Mouse (Mus musculus): ENCODE results near the gene Naa38. TPM values are rescaled to one million over a fixed set of nuclear protein-coding genes. Genes with fewer than 3 reads are reported as not detected.
A peak's percentile ranks its signal among the peaks of the same experiment; 100 is the strongest.

Gene Naa38
- polyA plus RNA-seq, 1 experiment from 2014 or later, result 164 TPM

- Histone ChIP-seq H3K9ac (ENCODE audit: low read depth, low read length) (peak overlapping the region; percentile 60), H3K4me3 (ENCODE audit: low read depth, low read length) (peak overlapping the region; percentile 47), H3K27ac (ENCODE audit: low read depth, low read length) (peak overlapping the region; percentile 93), H3K4me1 (replicated peaks; ENCODE audit: control insufficient read depth, insufficient read depth, low read length) (peaks cover 16% of the 10 kb centered on the region), H3K9me3 (ENCODE audit: control insufficient read depth) (no peaks in the 10 kb centered on the region), H3K27me3 (replicated peaks; ENCODE audit: control insufficient read depth, insufficient read depth, low read length) (peaks cover 2% of the 10 kb centered on the region; the same call in 1 of the 2 replicates), H3K4me2 (replicated peaks; ENCODE audit: low read depth) (peak overlapping the region; percentile 86), H3K36me3 (ENCODE audit: control insufficient read depth, insufficient read depth) (no peaks in the 10 kb centered on the region; the same call in 1 of the 2 replicates)
- no peak for ATAC-seq
- WGBS, result 2% methylated on average over 15 of the region's 25 CpGs
- no peak for TF ChIP-seq CTCF (IDR thresholded peaks at IDR 0.05; ENCODE audit: low read depth)
Observed at GRCm38 (mm10) chr11:69415668-69416451, 20.6 kb downstream of the Naa38 start.

- Histone ChIP-seq H3K4me3 (ENCODE audit: low read depth, low read length) (peak overlapping the region; percentile 47), H3K4me2 (replicated peaks; ENCODE audit: low read depth) (peak overlapping the region; percentile 86), H3K9me3 (ENCODE audit: control insufficient read depth) (no peaks in the 10 kb centered on the region), H3K36me3 (ENCODE audit: control insufficient read depth, insufficient read depth) (no peaks in the 10 kb centered on the region; the same call in 1 of the 2 replicates), H3K9ac (ENCODE audit: low read depth, low read length) (peak overlapping the region; percentile 60; the same call in 1 of the 2 replicates), H3K27ac (ENCODE audit: low read depth, low read length) (peak overlapping the region; percentile 93), H3K27me3 (replicated peaks; ENCODE audit: control insufficient read depth, insufficient read depth, low read length) (peaks cover 8% of the 10 kb centered on the region; the same call in 1 of the 2 replicates), H3K4me1 (replicated peaks; ENCODE audit: control insufficient read depth, insufficient read depth, low read length) (peaks cover 16% of the 10 kb centered on the region)
- TF ChIP-seq CTCF (IDR thresholded peaks at IDR 0.05; ENCODE audit: low read depth), result no peak
- WGBS, result 4% methylated on average over 4 of the region's 4 CpGs
- ATAC-seq, result no peak
Observed at GRCm38 (mm10) chr11:69416509-69416908, 21.2 kb downstream of the Naa38 start.

- peak overlapping the region; percentile 47 for H3K4me3 ChIP-seq (ENCODE audit: low read depth, low read length)
- H3K36me3 ChIP-seq (ENCODE audit: control insufficient read depth, insufficient read depth), result no peaks in the 10 kb centered on the region; the same call in 1 of the 2 replicates
- TF ChIP-seq CTCF (IDR thresholded peaks at IDR 0.05; ENCODE audit: low read depth), result no peak
- peak overlapping the region; percentile 47 for H3K9ac ChIP-seq (ENCODE audit: low read depth, low read length)
- peak overlapping the region; percentile 95 for H3K27ac ChIP-seq (ENCODE audit: low read depth, low read length)
- peaks cover 16% of the 10 kb centered on the region for H3K4me1 ChIP-seq (replicated peaks; ENCODE audit: control insufficient read depth, insufficient read depth, low read length)
- no peak for ATAC-seq
- H3K27me3 ChIP-seq (replicated peaks; ENCODE audit: control insufficient read depth, insufficient read depth, low read length), result peaks cover 9% of the 10 kb centered on the region; the same call in 1 of the 2 replicates
- 5% methylated on average over 8 of the region's 8 CpGs for WGBS
- peak overlapping the region; percentile 86 for H3K4me2 ChIP-seq (replicated peaks; ENCODE audit: low read depth)
- H3K9me3 ChIP-seq (ENCODE audit: control insufficient read depth), result no peaks in the 10 kb centered on the region
Observed at GRCm38 (mm10) chr11:69416921-69417448, 21.7 kb downstream of the Naa38 start.

GRCm38 (mm10) chr11:69417449-69418384, 22.4 kb downstream of the Naa38 start:
- Histone ChIP-seq H3K4me2 (replicated peaks; ENCODE audit: low read depth) (peak overlapping the region; percentile 86), H3K27me3 (replicated peaks; ENCODE audit: control insufficient read depth, insufficient read depth, low read length) (peaks cover 9% of the 10 kb centered on the region; the same call in 1 of the 2 replicates), H3K9ac (ENCODE audit: low read depth, low read length) (peak overlapping the region; percentile 47), H3K9me3 (ENCODE audit: control insufficient read depth) (no peaks in the 10 kb centered on the region), H3K36me3 (ENCODE audit: control insufficient read depth, insufficient read depth) (no peaks in the 10 kb centered on the region; the same call in 1 of the 2 replicates), H3K27ac (ENCODE audit: low read depth, low read length) (peak overlapping the region; percentile 95), H3K4me1 (replicated peaks; ENCODE audit: control insufficient read depth, insufficient read depth, low read length) (peaks cover 16% of the 10 kb centered on the region), H3K4me3 (ENCODE audit: low read depth, low read length) (peak overlapping the region; percentile 47)
- WGBS, result under 1% methylated on average over 39 of the region's 39 CpGs
- ATAC-seq, result peak; percentile 72
- TF ChIP-seq CTCF (IDR thresholded peaks at IDR 0.05; ENCODE audit: low read depth), result no peak

GRCm38 (mm10) chr11:69418481-69419442, 23.5 kb downstream of the Naa38 start:
- under 1% methylated on average over 45 of the region's 45 CpGs for WGBS
- peak; percentile 77 for ATAC-seq
- Histone ChIP-seq H3K36me3 (ENCODE audit: control insufficient read depth, insufficient read depth) (no peaks in the 10 kb centered on the region), H3K27me3 (replicated peaks; ENCODE audit: control insufficient read depth, insufficient read depth, low read length) (peaks cover 9% of the 10 kb centered on the region; the same call in 1 of the 2 replicates), H3K9ac (ENCODE audit: low read depth, low read length) (peak overlapping the region; percentile 47), H3K27ac (ENCODE audit: low read depth, low read length) (peak overlapping the region; percentile 95), H3K4me2 (replicated peaks; ENCODE audit: low read depth) (peak overlapping the region; percentile 86), H3K4me1 (replicated peaks; ENCODE audit: control insufficient read depth, insufficient read depth, low read length) (peaks cover 16% of the 10 kb centered on the region), H3K9me3 (ENCODE audit: control insufficient read depth) (no peaks in the 10 kb centered on the region), H3K4me3 (ENCODE audit: low read depth, low read length) (peak overlapping the region; percentile 47)
- TF ChIP-seq CTCF (IDR thresholded peaks at IDR 0.05; ENCODE audit: low read depth), result no peak; the same call in 1 of the 2 replicates

Measured in intestine, postnatal 0 days (tissue).